Mouse (Mus musculus) stomach, embryonic 15.5 days (tissue): ENCODE measurements around the gene Map4k3. TPM values are rescaled to one million over a fixed set of nuclear protein-coding genes. Genes with fewer than 3 reads are reported as not detected.
"Not testable (repeated sequence)": the region's sequence is repeated elsewhere in the genome, so short reads cannot be mapped to it uniquely, and the experiment has no call there.

Experiments
- ATAC-seq: fragments of 200-750 bp; cut with Nextera tagmentation; 2 replicates; pipeline ENCODE4 v1.8.0; 2017; ENCODE audit warnings: low read depth, moderate number of reproducible peaks, moderate TSS enrichment; ENCODE audit not compliant: insufficient read depth, low FRiP score
- H3K27ac ChIP-seq: fragments of 300-500 bp; sonication (generic); 2 replicates; pipeline ENCODE4 v1.5.1; 2015; ENCODE audit warnings: mild to moderate bottlenecking, inconsistent platforms
- H3K27me3 ChIP-seq: fragments of 300-500 bp; sonication (generic); replicated peaks from 2 replicates; pipeline ENCODE4 v1.6.1; 2015; ENCODE audit warnings: inconsistent platforms
- H3K36me3 ChIP-seq: fragments of 300-500 bp; sonication (generic); 2 replicates; pipeline ENCODE4 v1.6.1; 2015; ENCODE audit warnings: inconsistent platforms
- H3K4me1 ChIP-seq: fragments of 300-500 bp; sonication (generic); 2 replicates; pipeline ENCODE4 v1.6.1; 2015; ENCODE audit warnings: inconsistent platforms
- H3K4me2 ChIP-seq: fragments of 300-500 bp; sonication (generic); 2 replicates; pipeline ENCODE4 v1.6.1; 2015; ENCODE audit warnings: mild to moderate bottlenecking, inconsistent platforms
- H3K4me3 ChIP-seq: fragments of 300-500 bp; sonication (generic); replicated peaks from 2 replicates; pipeline ENCODE4 v1.5.1; 2015; ENCODE audit warnings: inconsistent platforms
- H3K9ac ChIP-seq: fragments of 300-500 bp; sonication (generic); 2 replicates; pipeline ENCODE4 v1.6.1; 2015; ENCODE audit warnings: inconsistent platforms
- H3K9me3 ChIP-seq: fragments of 300-500 bp; sonication (generic); 2 replicates; pipeline ENCODE4 v1.6.1; 2016; ENCODE audit warnings: inconsistent platforms
- WGBS: fragments of 180-500 bp; shearing (Covaris S2); methylation state at CpG from one replicate; pipeline ENCODE4 v1.1.7; 2015; 5-methylcytosine and 5-hydroxymethylcytosine counted together
- polyA plus RNA-seq: library from polyadenylated mRNA; unstranded; fragments of >200 nt; fragmentation: Nextera tagmentation; extraction: Ambion mirVana; gene quantifications from 2 replicates; pipeline ENCODE4 v1.2.1, GENCODE M21; 2015

Gene Map4k3
- polyA plus RNA-seq, 1 experiment from 2014 or later = 28.9 TPM

DNA sequence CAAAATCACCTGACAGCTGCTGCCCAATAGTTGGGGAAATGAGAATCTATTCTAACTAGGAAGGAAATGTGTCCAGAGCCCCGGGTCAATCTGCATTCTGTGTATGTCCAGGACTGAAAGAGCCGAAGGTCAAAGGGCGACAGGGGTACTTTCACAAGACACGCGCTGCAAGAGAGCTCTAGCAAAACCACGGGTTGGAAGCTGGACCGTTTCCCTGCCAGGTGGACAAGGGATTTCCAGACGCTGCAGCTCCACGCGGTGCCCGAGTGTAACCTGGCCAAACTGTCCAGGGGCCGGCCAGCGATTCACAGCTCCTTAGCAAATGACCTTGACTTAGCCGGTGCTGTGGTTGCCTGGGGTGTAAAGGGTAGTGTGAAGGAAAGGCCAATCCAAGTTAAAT is 169.7 kb downstream of the Map4k3 start:
- no peaks in the 10 kb centered on the region for H3K9me3 ChIP-seq
- no peak overlapping the region for H3K4me3 ChIP-seq
- no peak overlapping the region for H3K9ac ChIP-seq
- no peaks in the 10 kb centered on the region for H3K36me3 ChIP-seq
- no peak for ATAC-seq
- H3K27me3 ChIP-seq = no peaks in the 10 kb centered on the region
- no peak overlapping the region for H3K27ac ChIP-seq
- 65% methylated on average over 14 of the region's 14 CpGs for WGBS
- H3K4me1 ChIP-seq = no peaks in the 10 kb centered on the region
- no peak overlapping the region for H3K4me2 ChIP-seq

DNA sequence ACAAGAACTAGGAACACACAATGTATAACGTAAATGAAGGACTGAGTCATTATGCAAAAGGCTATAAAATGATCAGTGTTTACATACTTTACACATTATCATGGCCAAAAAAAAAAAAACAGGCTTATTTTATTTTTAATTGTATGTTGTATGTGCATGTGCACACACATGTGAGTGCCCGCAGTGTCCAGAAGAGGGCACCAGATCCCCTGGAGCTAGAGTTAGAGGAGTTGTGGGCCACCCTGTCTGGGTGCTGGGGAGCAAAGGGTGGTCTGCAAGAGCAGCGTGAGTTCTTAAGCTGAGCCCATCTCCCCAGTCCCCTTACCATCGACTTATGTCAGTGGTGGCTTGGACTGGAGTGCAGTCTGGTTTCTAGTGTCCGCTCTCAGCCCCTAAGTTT is 170.8 kb downstream of the Map4k3 start:
- no peak for ATAC-seq
- Histone ChIP-seq H3K4me3 (no peak overlapping the region), H3K9me3 (no peaks in the 10 kb centered on the region), H3K4me2 (no peak overlapping the region), H3K27ac (no peak overlapping the region), H3K9ac (no peak overlapping the region), H3K27me3 (no peaks in the 10 kb centered on the region), H3K4me1 (no peaks in the 10 kb centered on the region), H3K36me3 (no peaks in the 10 kb centered on the region)
- whole genome bisulfite sequencing = 95% methylated on average over 5 of the region's 5 CpGs

DNA sequence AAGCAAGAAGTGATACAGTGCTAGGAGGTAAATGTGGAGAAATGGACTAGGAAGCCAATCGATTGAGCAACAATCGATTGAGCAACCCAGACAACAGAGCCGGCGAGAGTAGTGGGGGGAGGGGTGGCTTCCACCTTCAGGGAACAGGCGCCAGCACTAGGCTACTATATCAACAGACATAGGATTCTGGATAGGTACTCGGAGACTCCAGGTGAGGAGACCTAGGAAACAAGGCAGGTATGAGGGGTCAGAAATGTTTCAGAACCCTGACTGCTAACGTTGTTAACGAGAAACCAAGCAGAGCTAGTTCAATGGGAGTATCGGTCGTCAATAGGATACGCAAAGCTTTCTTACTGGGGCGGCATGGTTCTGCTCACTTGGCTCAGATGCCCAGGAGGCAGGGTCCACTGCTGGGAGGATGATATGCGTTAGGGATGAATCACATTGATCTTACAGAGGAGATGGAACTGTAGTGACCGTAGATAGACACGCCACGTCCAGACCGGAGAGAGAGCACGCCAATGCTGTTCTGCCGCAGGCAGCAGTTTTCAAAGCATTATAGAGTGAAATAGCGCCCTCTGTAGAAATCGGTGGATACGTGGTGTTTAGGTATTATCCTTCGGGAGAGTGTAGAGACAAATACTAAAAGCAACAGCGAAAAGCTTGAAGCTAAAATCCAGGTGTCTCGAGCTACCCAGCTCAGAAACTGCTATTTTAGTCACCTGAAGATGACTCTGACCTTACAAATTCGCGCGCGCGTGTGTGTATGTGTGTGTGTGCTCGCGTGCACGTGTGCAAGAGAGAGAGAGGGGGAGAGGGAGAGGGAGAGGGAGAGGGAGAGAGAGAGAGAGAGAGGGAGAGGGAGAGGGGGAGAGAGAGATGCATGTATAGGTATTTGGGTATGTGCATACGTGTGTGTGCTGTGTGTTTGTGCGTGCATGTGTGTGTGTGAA is 174.7 kb downstream of the Map4k3 start:
- peak overlapping the region; percentile 73 for H3K4me2 ChIP-seq
- no peaks in the 10 kb centered on the region for H3K9me3 ChIP-seq
- peak overlapping the region; percentile 64 for H3K4me3 ChIP-seq
- no peaks in the 10 kb centered on the region for H3K27me3 ChIP-seq
- ATAC-seq = peak; percentile 86
- no peaks in the 10 kb centered on the region for H3K4me1 ChIP-seq
- H3K27ac ChIP-seq = peak overlapping the region; percentile 61; the same call in 1 of the 2 replicates
- peak overlapping the region; percentile 48 for H3K9ac ChIP-seq
- H3K36me3 ChIP-seq = no peaks in the 10 kb centered on the region
- 4% methylated on average over 35 of the region's 35 CpGs for WGBS

DNA sequence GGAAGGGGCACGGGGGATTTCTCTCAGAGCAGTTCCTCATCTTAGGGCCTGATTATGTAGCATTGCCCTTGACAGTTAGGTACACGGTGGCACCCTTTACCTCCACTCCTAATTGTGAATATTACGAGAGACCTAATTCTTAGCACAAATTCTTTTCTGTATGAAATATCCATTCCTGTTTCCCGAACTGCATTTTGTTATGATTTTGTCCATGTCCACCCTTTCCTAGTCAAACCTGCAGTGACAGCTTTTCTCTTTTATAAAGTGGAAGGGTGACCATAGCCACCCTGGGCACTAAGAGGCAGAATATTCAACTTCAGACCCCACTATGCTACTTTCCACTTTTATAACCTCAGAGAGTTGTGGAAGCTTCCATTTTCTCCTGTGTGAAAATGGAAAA is 175.6 kb downstream of the Map4k3 start:
- Histone ChIP-seq H3K4me2 (no peak overlapping the region), H3K4me1 (no peaks in the 10 kb centered on the region)

DNA sequence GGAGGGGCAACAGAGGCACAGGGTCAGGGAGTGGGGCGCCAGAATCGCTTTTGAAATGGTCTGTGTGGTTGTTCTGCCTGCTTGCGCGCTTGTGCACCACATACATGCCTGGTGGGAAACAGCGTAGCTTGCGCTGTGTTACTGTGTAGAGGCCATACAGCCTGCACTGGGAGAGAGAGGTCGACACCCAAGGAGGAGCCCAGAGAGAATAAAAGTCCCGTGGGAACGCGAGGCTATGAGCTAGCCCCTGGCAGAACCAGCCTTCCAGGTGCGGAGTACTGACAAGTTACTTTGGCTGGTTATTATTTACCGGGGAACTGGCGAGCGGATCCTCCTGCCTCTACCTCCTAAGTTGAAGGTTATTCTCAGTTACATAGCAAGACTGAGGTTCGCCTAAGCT is 177.3 kb downstream of the Map4k3 start:
- no peak overlapping the region for H3K4me3 ChIP-seq
- no peaks in the 10 kb centered on the region for H3K36me3 ChIP-seq
- H3K27ac ChIP-seq = no peak overlapping the region
- no peaks in the 10 kb centered on the region for H3K4me1 ChIP-seq
- no peak overlapping the region for H3K4me2 ChIP-seq
- ATAC-seq = no peak
- WGBS = 77% methylated on average over 15 of the region's 15 CpGs
- H3K9me3 ChIP-seq = no peaks in the 10 kb centered on the region
- H3K27me3 ChIP-seq = no peaks in the 10 kb centered on the region
- H3K9ac ChIP-seq = no peak overlapping the region

More for the DNA sequence above, 175.6 kb downstream of the Map4k3 start:
- Histone ChIP-seq H3K27me3 (no peaks in the 10 kb centered on the region), H3K9me3 (no peaks in the 10 kb centered on the region), H3K4me3 (no peak overlapping the region; the same call in 1 of the 2 replicates), H3K36me3 (no peaks in the 10 kb centered on the region), H3K9ac (no peak overlapping the region), H3K27ac (no peak overlapping the region)
- WGBS = 62% methylated on average over 4 of the region's 4 CpGs
- no peak for ATAC-seq

DNA sequence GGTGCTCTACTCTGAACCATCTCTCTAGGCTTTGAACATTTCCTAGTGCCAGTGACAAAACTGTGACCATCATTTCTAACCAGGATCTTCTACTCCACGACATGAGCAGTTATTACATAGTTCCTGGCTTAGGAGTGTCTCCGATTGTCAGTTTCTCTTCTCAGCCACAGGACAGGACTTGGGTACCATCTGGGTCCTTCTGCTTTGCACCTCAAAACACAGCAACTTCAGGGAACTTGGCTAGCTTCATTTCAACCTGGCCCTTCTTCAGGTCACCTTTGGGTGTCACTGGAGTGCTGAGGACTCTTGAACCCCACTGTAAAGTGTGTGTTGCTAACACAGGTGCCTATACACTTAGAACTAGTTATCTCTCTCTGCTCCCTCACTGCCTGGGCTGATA is 181.4 kb downstream of the Map4k3 start:
- Histone ChIP-seq H3K4me1 (no peaks in the 10 kb centered on the region), H3K4me2 (no peak overlapping the region), H3K9me3 (no peaks in the 10 kb centered on the region), H3K36me3 (no peaks in the 10 kb centered on the region), H3K4me3 (no peak overlapping the region), H3K9ac (no peak overlapping the region), H3K27me3 (no peaks in the 10 kb centered on the region), H3K27ac (no peak overlapping the region)
- WGBS = 85% methylated on average over 2 of the region's 2 CpGs
- no peak for ATAC-seq

DNA sequence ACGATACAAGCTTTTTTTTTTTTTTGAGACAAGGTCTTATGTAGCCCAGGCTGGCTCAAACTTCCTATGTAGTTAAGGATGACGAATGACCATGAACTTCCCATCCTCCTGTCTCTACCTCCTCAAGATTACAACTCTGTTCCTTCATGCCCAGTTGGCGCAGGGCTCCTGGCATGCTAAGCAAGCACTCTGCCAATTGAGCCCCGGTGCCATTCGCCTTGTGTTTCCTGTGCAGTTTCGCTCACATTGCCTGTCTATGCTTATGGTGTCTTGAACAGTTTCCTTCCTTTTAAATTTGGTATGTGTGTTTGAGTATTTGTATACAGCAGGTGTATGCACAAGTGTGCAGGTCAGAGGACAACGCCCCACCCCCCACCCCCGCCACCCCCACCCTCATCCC is 182.1 kb downstream of the Map4k3 start:
- no peak overlapping the region for H3K4me3 ChIP-seq
- no peak overlapping the region for H3K9ac ChIP-seq
- no peak overlapping the region for H3K27ac ChIP-seq
- no peak overlapping the region for H3K4me2 ChIP-seq
- H3K9me3 ChIP-seq = no peaks in the 10 kb centered on the region
- no peaks in the 10 kb centered on the region for H3K4me1 ChIP-seq
- no peak for ATAC-seq
- no peaks in the 10 kb centered on the region for H3K27me3 ChIP-seq
- no peaks in the 10 kb centered on the region for H3K36me3 ChIP-seq
- WGBS = 91% methylated on average over 8 of the region's 8 CpGs

DNA sequence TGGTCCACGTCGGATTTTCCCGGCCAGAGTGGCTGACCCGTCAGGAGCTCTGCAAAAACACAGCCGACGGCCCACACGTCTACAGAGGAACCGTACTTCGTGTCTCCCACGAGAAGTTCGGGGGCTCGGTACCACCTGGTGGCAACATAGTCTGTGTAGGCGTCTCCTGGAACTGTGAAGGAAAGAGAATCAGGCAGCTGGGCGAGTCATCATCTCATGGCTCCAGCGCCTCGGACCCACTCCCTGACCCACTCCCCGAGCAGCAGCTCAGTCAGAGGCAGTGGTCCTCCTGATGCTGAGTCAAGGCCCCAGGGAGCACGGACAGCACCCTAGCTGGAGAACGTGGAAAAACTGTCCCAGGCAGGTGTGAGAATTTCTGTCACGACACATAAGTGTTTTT is 184.6 kb downstream of the Map4k3 start:
- Histone ChIP-seq H3K9ac (no peak overlapping the region), H3K4me3 (no peak overlapping the region), H3K36me3 (no peaks in the 10 kb centered on the region), H3K4me2 (no peak overlapping the region), H3K27ac (no peak overlapping the region), H3K4me1 (no peaks in the 10 kb centered on the region), H3K27me3 (no peaks in the 10 kb centered on the region), H3K9me3 (no peaks in the 10 kb centered on the region)
- ATAC-seq = no peak
- WGBS = 85% methylated on average over 20 of the region's 20 CpGs

DNA sequence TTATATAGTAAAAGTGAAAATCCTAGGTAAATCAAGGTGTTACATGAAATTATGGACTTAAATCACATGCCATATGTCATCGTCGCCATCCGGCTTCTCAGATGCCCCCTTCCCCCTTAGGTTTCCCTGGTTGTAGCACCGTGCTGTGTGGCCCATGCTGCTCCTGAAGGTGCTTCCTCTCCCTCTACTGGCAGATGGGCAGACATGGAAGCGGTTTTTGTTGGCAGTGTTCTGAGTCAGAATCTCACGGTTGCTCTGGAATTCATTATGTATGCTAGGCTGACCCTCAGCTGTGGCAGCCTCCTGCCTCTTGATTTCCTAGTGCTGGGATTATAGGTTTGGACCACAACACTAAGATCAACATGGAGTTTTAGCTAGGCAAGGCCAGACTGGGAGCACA is 191.1 kb downstream of the Map4k3 start:
- Histone ChIP-seq H3K27ac (no peak overlapping the region), H3K4me2 (no peak overlapping the region), H3K4me3 (no peak overlapping the region), H3K9ac (no peak overlapping the region), H3K9me3 (no peaks in the 10 kb centered on the region), H3K4me1 (no peaks in the 10 kb centered on the region), H3K36me3 (no peaks in the 10 kb centered on the region), H3K27me3 (no peaks in the 10 kb centered on the region)
- WGBS = 65% methylated on average over 6 of the region's 6 CpGs
- no peak for ATAC-seq

DNA sequence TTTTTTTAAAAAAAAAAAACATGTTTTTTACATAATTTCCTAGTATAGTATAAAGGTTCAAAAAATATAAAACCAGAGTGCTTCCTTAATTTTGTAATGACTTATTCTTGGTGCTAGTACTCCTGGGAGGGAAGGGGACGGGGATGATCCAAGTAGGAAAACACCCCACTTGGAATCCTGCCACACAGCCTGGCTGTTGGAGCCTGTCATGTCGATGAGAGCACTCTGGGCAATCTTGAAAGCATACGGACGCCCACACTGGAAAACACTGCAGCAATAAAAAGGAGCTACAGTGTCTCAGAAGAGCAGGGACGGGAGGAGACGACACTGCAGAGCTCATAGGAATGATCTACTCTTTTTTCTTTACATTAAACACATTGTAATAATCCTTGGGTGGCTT is 192.7 kb downstream of the Map4k3 start:
- H3K4me1 ChIP-seq = no peaks in the 10 kb centered on the region
- H3K9ac ChIP-seq = no peak overlapping the region
- H3K4me2 ChIP-seq = no peak overlapping the region
- no peaks in the 10 kb centered on the region for H3K27me3 ChIP-seq
- no peak overlapping the region for H3K4me3 ChIP-seq
- H3K27ac ChIP-seq = no peak overlapping the region
- H3K9me3 ChIP-seq = no peaks in the 10 kb centered on the region
- no peaks in the 10 kb centered on the region for H3K36me3 ChIP-seq
- WGBS = 57% methylated on average over 6 of the region's 6 CpGs
- no peak for ATAC-seq

DNA sequence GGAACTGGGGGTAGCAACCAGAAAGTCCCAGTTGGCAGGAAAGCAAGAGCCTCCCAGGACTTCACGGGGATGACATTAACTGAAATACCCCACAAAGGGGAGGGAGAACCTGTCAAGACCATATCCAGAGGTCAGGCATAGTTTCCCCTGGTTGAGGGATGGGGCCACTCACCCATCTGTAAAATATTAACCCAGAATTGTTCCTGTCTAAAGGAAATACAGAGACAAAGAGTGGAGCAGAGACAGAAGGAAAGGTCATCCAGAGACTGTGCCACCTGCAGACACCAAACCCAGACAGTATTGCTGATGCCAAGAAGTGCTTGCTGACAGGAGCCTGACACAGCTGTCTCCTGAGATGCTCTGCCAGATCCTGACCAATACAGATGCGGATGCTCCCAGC is 196.9 kb downstream of the Map4k3 start:
- H3K27me3 ChIP-seq, H3K36me3 ChIP-seq, H3K4me1 ChIP-seq, H3K27ac ChIP-seq, ATAC-seq, H3K4me3 ChIP-seq, H3K4me2 ChIP-seq, H3K9me3 ChIP-seq, H3K9ac ChIP-seq: not testable (repeated sequence)
- WGBS = 64% methylated on average over 2 of the region's 2 CpGs
